Mouse (Mus musculus) frontal cortex, postnatal 10 days (tissue): Measurements from ENCODE around the gene Sstr1.
A peak's percentile ranks its signal among the peaks of the same experiment; 100 is the strongest.

Experiments
- DNase-seq, 2 experiments: peaks; one replicate each; pipeline ENCODE4 v3.0.0; 2022; ENCODE audit warnings: low spot score in 2 of 2, mixed read lengths in 1 of 2

The Sstr1 gene

DNA sequence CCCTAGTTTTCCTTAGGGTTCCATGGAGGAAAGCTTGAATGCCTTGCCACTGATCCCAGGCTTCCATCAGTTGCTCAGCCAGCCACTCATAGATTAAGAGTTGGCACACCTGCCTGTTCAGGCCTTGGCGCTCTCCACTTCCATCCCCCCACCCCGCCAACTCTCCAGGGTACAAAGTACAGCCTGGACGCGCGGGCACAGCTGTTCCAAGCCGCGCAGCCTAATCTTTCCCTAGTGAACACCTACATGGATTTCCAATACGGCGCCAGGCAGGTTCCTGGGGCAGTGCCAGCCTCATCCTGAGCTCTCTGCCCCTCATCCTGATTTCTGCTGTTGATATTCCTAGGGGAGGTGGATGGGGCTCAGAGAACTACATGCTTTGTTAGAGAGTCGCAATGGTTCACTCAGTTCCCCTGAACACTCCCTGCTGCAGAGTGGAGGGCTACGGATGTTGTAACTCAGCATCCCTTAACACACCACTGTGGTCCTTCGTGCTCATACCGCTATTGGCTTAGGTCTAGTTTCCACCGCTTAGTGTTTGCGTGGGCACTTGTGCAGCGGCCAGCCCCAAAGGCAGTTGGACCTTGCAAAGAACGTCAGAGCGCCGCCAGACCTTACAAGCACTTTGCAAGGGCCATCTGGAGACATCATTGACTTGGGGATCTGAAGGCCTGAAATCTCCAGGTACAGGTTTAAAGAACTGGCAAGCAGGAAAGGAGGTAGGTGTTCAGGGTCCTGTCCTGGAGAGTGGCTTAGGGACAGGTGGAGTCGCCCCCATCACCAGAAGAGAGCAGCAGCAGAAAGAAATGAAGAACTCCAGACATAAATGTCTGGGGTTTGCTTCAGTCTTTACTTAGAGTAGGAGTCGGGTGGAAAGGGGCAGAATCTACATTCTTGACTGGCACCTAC, at the start of gene Sstr1:
Gene Sstr1, plus strand, starts transcription at position 610 of the 909 bp plus-strand sequence.
- peak in 1 of 2 experiments; percentile 39 for DNase-seq

DNA sequence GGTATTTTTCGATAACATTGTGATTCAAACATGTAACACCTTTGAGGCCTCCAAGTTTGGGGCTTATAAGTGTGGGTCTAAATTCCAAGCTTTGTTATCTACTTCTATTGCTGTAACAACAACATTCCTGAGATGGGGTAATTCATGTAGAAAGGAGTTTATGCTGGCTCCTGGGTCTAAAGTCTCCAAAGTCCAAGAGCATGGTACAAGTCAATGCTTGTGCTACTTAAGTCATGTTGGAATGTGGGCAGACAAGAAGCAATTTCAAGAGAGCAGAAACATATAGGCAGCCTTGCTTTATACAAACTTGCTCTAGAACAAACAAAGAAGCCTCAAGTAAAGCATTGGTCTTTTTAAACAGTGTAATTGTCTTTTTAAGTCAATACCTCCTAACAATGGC, 12.8 kb upstream of the Sstr1 start:
- DNase-seq, result no peak

DNA sequence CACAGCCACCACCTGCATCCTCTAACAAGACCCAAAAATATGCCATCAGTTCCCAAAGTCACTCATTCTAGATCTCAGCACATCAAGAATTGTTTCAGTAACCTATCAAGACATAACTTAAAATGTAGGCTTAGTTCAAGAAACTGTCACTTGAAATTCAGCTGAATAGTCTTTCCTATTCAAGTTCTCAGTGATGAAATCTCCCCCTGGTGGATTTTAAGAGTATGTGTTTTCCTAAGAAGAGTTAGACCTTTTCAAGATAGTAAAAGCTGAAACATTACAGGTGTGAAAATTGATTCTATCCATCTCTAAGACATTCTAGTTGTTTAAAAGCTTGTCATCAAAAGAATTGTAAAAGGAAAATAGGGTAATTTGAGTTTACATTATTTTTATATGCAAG, 10.4 kb upstream of the Sstr1 start:
- DNase-seq, result no peak

DNA sequence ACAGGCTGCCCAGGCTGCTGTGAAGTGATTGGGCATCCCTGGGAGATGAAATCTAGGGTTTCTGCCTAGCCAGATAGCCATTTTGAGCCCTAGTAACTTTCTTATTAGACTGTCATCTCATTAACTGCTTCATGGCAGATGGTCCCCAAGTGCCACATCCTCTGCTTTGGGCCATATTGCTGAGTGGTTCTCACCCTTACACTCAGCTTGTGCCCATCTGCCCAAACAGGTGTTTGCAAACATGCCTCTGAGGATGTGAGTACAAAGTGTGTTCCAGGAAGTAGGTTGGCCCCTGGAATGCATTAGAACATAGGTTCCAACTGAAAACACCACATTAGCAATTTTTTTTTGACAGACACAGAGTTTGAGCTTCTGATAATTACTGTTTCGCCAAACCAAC, 3.6 kb upstream of the Sstr1 start:
- no peak for DNase-seq

DNA sequence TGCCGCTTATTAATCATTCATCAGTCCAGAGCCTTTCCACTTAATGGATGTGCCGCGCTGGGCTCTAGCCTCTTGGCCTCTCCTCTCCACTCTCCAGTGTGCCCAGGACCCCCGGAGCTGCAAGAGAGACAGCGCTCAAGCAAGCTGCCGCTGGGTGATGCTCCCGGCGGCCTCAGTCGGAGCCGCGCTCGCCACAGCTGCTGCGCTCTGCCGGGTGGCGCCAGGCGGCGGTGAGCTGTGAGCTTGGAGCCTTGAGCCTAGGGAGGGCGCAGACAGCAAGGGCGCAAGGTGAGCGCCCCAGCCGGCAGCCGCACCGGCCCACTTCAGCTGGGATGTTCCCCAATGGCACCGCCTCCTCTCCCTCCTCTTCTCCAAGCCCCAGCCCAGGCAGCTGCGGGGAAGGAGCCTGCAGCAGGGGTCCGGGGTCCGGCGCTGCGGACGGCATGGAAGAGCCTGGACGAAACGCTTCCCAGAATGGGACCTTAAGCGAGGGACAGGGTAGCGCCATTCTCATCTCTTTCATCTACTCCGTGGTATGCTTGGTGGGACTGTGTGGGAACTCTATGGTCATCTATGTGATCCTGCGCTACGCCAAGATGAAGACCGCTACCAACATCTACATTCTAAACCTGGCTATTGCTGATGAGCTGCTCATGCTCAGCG, 820 bp downstream of the Sstr1 start:
- peak; percentile 21 to 57 for DNase-seq

DNA sequence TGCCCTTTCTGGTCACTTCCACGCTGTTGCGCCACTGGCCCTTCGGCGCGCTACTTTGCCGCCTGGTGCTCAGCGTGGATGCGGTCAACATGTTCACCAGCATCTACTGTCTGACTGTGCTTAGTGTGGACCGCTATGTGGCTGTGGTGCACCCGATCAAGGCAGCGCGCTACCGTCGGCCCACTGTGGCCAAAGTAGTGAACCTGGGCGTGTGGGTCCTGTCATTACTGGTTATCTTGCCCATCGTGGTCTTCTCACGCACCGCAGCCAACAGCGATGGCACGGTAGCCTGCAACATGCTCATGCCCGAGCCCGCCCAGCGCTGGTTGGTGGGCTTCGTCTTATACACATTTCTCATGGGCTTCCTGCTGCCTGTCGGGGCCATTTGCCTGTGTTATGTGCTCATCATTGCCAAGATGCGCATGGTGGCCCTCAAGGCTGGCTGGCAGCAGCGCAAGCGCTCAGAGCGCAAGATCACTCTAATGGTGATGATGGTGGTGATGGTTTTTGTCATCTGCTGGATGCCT, 1.4 kb downstream of the Sstr1 start:
- DNase-seq, result peak; percentile 23 to 31

DNA sequence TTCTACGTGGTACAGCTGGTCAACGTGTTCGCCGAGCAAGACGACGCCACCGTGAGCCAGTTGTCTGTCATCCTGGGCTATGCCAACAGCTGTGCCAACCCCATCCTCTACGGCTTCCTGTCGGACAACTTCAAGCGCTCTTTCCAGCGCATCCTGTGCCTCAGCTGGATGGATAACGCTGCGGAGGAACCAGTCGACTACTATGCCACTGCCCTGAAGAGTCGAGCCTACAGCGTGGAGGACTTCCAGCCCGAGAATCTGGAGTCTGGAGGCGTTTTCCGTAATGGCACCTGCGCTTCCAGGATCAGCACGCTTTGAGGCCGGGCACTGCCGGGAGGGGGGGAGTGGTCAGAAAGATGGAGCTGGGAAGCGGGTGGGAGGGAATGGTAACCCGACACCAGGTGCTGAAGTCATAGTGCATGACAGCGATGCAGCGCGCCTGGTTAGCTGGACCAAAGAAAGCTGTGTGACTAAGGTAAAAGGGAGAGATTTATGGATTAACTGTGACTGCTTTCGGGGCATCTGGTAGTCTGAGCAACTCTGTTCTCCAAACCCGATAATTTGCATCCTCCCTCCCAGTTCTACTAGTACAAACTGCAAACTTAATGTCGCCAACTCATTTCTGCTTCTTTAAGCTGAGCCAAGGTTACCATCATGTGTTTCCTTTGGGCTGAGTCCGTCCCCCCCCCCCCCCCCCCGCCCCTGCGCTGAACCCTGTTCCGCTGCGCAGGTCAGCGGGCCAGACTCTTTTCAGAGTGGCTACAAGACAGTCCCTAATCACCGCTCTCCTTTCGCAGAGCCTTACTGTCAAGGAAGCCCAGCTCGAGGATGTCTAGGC, 2.1 kb downstream of the Sstr1 start:
- no peak for DNase-seq

DNA sequence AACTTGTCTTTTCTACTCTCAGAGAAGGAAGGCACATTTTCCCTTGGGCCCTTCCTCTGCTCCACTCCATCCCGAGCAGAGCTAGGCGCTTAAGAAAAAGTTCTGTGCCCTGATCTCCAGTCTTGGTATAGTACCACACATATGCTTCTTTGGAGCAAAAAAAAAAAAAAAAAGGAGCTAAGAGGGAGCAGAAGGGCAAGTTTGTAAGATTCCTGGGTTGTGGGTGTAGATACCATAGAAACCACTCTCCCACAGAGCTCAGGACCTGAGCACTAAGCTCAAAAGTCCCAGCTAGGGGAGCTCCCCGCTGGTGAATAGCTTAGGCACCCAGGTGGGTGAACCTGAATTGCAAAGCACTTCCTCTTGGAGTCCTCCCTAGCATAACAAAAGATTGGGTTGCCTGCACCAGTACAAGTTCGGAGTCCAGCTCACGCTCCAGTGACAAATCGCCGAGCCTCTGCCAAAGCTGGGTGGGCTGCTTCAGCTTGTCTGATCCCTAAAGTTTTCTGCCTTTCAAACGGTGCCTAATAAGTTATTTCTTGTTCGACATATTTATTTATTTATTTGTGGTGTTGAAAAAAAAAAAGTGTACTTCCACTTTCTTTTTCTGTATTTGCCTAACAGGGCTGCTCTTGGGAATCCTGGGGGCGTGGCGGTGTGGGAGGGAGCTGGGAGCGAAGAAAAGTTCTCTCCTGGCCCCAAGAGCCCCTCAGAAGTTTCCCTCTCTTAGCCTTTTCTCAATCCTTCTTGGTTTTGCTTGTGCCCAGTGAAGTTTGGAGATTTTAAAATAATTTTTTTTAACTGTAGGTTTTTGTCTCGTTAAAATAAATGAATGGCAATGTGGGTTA, 2.9 kb downstream of the Sstr1 start:
- no peak for DNase-seq

DNA sequence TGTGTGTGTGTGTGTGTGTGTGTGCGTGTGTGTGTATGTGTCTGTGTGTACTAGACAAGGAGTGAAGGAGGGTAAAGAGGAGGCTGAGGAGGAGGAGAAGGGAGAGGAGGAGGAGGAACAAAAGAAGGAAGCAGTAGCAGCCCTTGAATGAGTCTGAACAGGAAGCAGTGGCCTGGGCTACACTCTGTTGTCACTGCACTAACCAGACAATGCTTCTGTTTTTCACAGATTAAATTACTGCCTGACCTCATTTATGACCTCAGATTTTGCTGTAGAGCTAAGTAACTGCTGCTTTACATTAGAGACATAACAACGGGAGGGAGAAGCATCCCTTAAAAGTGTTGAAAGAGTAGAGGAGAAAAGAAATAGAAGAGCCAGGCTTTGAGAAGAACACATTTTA, 4.6 kb downstream of the Sstr1 start:
- DNase-seq, result no peak

DNA sequence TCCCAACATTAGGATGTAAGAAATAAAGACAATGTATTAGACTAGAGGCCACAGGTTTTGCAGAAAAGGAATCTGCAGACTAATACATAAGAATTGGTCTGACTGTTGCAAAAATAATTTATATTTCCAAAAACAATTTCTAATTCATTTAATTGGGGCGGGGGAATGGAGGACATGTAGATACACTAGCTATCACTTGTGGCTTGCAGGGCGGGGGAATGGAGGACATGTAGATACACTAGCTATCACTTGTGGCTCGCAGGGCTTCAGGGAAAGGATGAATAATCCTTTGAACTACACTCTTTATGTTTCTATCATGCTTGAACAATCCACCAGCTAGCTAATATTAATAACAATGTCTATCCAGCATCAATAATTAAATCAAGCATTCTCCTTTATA, 7.5 kb downstream of the Sstr1 start:
- DNase-seq, result no peak

DNA sequence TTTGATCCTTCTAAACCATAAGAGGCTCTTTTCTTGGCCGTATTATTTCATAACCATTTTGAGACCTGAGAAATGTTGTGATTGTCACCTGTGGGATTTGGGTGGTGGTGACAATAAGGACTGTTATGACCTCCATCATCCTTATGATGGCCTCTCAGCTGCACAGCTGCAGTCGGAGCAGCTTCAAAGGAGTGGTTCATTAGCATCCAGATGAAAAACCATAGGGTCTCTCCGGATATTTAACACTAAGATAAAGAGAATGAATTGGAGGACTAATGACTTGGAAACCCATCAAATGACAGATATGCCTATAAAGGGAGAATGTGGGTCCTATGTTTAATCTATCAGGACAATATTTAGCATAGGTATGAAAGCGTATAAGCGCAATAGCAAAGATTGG, 14.1 kb downstream of the Sstr1 start:
- DNase-seq, result no peak

DNA sequence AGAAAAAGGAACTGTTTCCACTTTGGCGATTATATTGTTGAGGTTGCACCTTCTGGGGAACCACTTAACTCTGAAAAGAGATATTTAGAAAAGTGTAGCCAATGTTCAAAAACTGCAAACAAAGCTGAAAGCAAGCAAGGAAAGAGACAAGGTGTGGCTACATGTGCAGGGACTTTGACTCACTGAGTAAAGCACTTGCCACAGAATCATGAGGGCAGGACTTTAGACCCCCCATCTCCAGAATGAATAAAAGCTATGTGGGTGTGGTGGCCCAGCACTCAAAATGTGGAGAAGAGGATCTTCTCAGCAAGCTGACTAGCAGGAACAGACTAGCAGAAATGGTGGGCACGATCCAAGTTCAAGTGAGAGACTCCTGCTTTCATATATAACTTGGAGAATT, 20.9 kb downstream of the Sstr1 start:
- no peak for DNase-seq

DNA sequence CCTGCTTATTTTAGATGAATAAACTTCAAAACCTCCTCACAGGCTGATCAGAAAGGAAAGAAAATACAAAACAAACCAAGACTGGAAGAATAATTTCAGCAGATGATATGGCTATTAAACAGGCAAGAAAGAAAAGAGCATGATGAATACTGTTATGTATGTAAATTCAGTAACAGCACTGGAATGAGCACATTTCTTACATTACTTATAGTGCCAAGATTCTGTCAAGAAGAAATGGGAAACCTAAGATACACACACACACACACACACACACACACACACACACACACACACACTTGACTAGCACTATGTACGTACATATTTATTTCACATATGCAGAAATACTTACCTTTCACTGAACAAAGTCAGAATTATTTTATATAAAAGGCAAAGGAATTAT, 40.3 kb downstream of the Sstr1 start:
- DNase-seq, result no peak
